Mouse (Mus musculus) ovary, adult 18-20 months (tissue): Measurements from ENCODE around the gene Slc17a7.

Experiments
- DNase-seq: peaks from one replicate; pipeline ENCODE4 v3.0.0; 2022; ENCODE audit warnings: low spot score, mixed read lengths

Slc17a7 gene

GRCm38 (mm10) chr7:45202654-45203053 lies 38.9 kb downstream of the Slc17a7 start:
- no peak for DNase-seq

GRCm38 (mm10) chr7:45204380-45205143 lies 40.8 kb downstream of the Slc17a7 start, which contains the start of gene Ccdc155:
Ccdc155 (minus strand) TSS chr7:45204892.
- DNase-seq: peak; percentile 91

- no peak for DNase-seq
Measured at GRCm38 (mm10) chr7:45208260-45208659, 44.5 kb downstream of the Slc17a7 start.

- no peak for DNase-seq
Measured at GRCm38 (mm10) chr7:45211070-45211469, 47.3 kb downstream of the Slc17a7 start.

- DNase-seq: no peak
Measured at GRCm38 (mm10) chr7:45211851-45212251, 48.1 kb downstream of the Slc17a7 start, which contains the start of gene Dkkl1. Dkkl1 (minus strand) TSS chr7:45212147.

GRCm38 (mm10) chr7:45212356-45212755 lies 48.6 kb downstream of the Slc17a7 start:
- no peak for DNase-seq

GRCm38 (mm10) chr7:45213708-45214107 lies 50.0 kb downstream of the Slc17a7 start:
- DNase-seq: no peak

GRCm38 (mm10) chr7:45215673-45216441 lies 52.1 kb downstream of the Slc17a7 start, which contains the start of gene Tead2:
Tead2 (plus strand) TSS chr7:45215753.
- DNase-seq: peak; percentile 41

GRCm38 (mm10) chr7:45216442-45217183 lies 52.9 kb downstream of the Slc17a7 start:
- DNase-seq: peak; percentile 60

GRCm38 (mm10) chr7:45221680-45222079 lies 57.9 kb downstream of the Slc17a7 start:
- no peak for DNase-seq

GRCm38 (mm10) chr7:45224826-45225225 lies 61.1 kb downstream of the Slc17a7 start:
- no peak for DNase-seq
